Mouse (Mus musculus) CD4-positive, CD25-positive, alpha-beta regulatory T cell, adult 2 months (primary cell): ENCODE measurements around the gene Ndst2.

ENCODE experiments used
- DNase-seq: peaks from one replicate; pipeline ENCODE4 v3.0.0-alpha.2; 2012; ENCODE audit warnings: low read depth, low spot score

The Ndst2 gene

GRCm38 (mm10) chr14:20700362-20700761 is 34.0 kb downstream of the Ndst2 start:
- DNase-seq = no peak

GRCm38 (mm10) chr14:20698515-20698914 is 35.8 kb downstream of the Ndst2 start:
- no peak for DNase-seq

GRCm38 (mm10) chr14:20696986-20697385 is 37.4 kb downstream of the Ndst2 start:
- DNase-seq = peak; percentile 67

GRCm38 (mm10) chr14:20695761-20696520 is 38.4 kb downstream of the Ndst2 start:
- DNase-seq = no peak

- DNase-seq = peak; percentile 93
Measured at GRCm38 (mm10) chr14:20694884-20695760, 39.2 kb downstream of the Ndst2 start, which contains the start of gene Fut11. TSS of gene Fut11 (plus strand) at chr14:20694968.

GRCm38 (mm10) chr14:20694185-20694883 is 40.0 kb downstream of the Ndst2 start:
- DNase-seq = no peak

- no peak for DNase-seq
Measured at GRCm38 (mm10) chr14:20693589-20694101, 40.7 kb downstream of the Ndst2 start.

- DNase-seq = no peak
Measured at GRCm38 (mm10) chr14:20691772-20692171, 42.6 kb downstream of the Ndst2 start.

GRCm38 (mm10) chr14:20689009-20689408 is 45.4 kb downstream of the Ndst2 start:
- DNase-seq = no peak

GRCm38 (mm10) chr14:20686576-20686975 is 47.8 kb downstream of the Ndst2 start:
- no peak for DNase-seq

- DNase-seq = peak; percentile 89
Measured at GRCm38 (mm10) chr14:20682498-20682897, 51.9 kb downstream of the Ndst2 start.

GRCm38 (mm10) chr14:20681742-20682141 is 52.6 kb downstream of the Ndst2 start:
- no peak for DNase-seq

GRCm38 (mm10) chr14:20677906-20678305 is 56.5 kb downstream of the Ndst2 start:
- no peak for DNase-seq

GRCm38 (mm10) chr14:20674064-20674833 is 60.1 kb downstream of the Ndst2 start, which contains the start of gene Sec24c:
TSS of gene Sec24c (plus strand) at chr14:20674308.
- DNase-seq = peak; percentile 99

GRCm38 (mm10) chr14:20673735-20674063 is 60.7 kb downstream of the Ndst2 start:
- DNase-seq = no peak
